Mouse (Mus musculus) heart, adult 18-20 months (tissue): ENCODE measurements at regions not wholly inside any gene's neighbourhood (a gene's known extent, or its start where the extent isn't known, plus 50 kb on each side); places are given as distances from the start of the nearest gene placed in this dataset.

Experiments
- DNase-seq, 2 experiments: peaks; one replicate each; pipeline ENCODE4 v3.0.0; 2021 to 2022; ENCODE audit warnings: mixed read lengths in 1 of 2

- no peak for DNase-seq
Measured at GRCm38 (mm10) chr9:61175381-61175780, 196.8 kb upstream of the Tle3 start.

- peak; percentile 13 to 61 for DNase-seq
Measured at GRCm38 (mm10) chr9:61176856-61177255, 195.3 kb upstream of the Tle3 start.

- DNase-seq, result no peak
Measured at GRCm38 (mm10) chr9:61186541-61187420, 185.4 kb upstream of the Tle3 start.

- DNase-seq, result no peak
Measured at GRCm38 (mm10) chr9:61187713-61188399, 184.3 kb upstream of the Tle3 start.

- DNase-seq, result no peak
Measured at GRCm38 (mm10) chr9:61189295-61189694, 182.9 kb upstream of the Tle3 start.

- no peak for DNase-seq
Measured at GRCm38 (mm10) chr9:61199077-61199753, 173.0 kb upstream of the Tle3 start.

- no peak for DNase-seq
Measured at GRCm38 (mm10) chr9:61199891-61200290, 172.3 kb upstream of the Tle3 start.

- DNase-seq, result peak; percentile 17 to 50
Measured at GRCm38 (mm10) chr9:61200295-61200955, 171.7 kb upstream of the Tle3 start.

GRCm38 (mm10) chr9:61205049-61205448, 167.1 kb upstream of the Tle3 start:
- DNase-seq, result no peak

GRCm38 (mm10) chr9:61206725-61207365, 165.3 kb upstream of the Tle3 start:
- DNase-seq, result no peak

GRCm38 (mm10) chr9:61207423-61208150, 164.6 kb upstream of the Tle3 start:
- no peak for DNase-seq

- DNase-seq, result no peak
Measured at GRCm38 (mm10) chr9:61211627-61212026, 160.5 kb upstream of the Tle3 start.

- DNase-seq, result peak; percentile 62 to 79
Measured at GRCm38 (mm10) chr9:61214943-61215342, 157.2 kb upstream of the Tle3 start.

GRCm38 (mm10) chr9:61216012-61216770, 156.0 kb upstream of the Tle3 start:
- DNase-seq, result no peak

GRCm38 (mm10) chr9:61220017-61220416, 152.1 kb upstream of the Tle3 start:
- peak; percentile 42 to 65 for DNase-seq

- DNase-seq, result no peak
Measured at GRCm38 (mm10) chr9:61222212-61223003, 149.8 kb upstream of the Tle3 start.

GRCm38 (mm10) chr9:61225020-61225652, 147.0 kb upstream of the Tle3 start:
- DNase-seq, result no peak

- DNase-seq, result no peak
Measured at GRCm38 (mm10) chr9:61225882-61226281, 146.3 kb upstream of the Tle3 start.
